Mouse (Mus musculus): ENCODE measurements at regions not wholly inside any gene's neighbourhood (a gene's known extent, or its start where the extent isn't known, plus 50 kb on each side); places are given as distances from the start of the nearest gene placed in this dataset.

- Histone ChIP-seq H3K4me1 (ENCODE audit: control insufficient read depth, insufficient read depth, low read length) (no peaks in the 10 kb centered on the region), H3K4me3 (ENCODE audit: low read length) (no peak overlapping the region), H3K9ac (ENCODE audit: low read depth, low read length) (no peak overlapping the region), H3K27ac (ENCODE audit: low read depth, low read length) (no peak overlapping the region), H3K27me3 (ENCODE audit: control insufficient read depth, insufficient read depth, low read length) (no peaks in the 10 kb centered on the region), H3K4me2 (replicated peaks; ENCODE audit: low read depth, low read length) (no peak overlapping the region), H3K36me3 (ENCODE audit: control insufficient read depth, insufficient read depth, low read length) (no peaks in the 10 kb centered on the region), H3K9me3 (ENCODE audit: control insufficient read depth, low read length) (no peaks in the 10 kb centered on the region)
- ATAC-seq (ENCODE audit: low FRiP score, low TSS enrichment) = no peak
- 87% methylated on average over 1 of the region's 1 CpGs for WGBS
Measured at GRCm38 (mm10) chr13:70979344-70979743, 137.7 kb upstream of the Adamts16 start.

- Histone ChIP-seq H3K4me1 (ENCODE audit: control insufficient read depth, insufficient read depth, low read length) (no peaks in the 10 kb centered on the region), H3K9ac (ENCODE audit: low read depth, low read length) (no peak overlapping the region), H3K27ac (ENCODE audit: low read depth, low read length) (no peak overlapping the region), H3K4me3 (ENCODE audit: low read length) (no peak overlapping the region), H3K9me3 (ENCODE audit: control insufficient read depth, low read length) (no peaks in the 10 kb centered on the region), H3K27me3 (ENCODE audit: control insufficient read depth, insufficient read depth, low read length) (no peaks in the 10 kb centered on the region), H3K36me3 (ENCODE audit: control insufficient read depth, insufficient read depth, low read length) (no peaks in the 10 kb centered on the region), H3K4me2 (replicated peaks; ENCODE audit: low read depth, low read length) (no peak overlapping the region)
- 95% methylated on average over 5 of the region's 5 CpGs for WGBS
- ATAC-seq (ENCODE audit: low FRiP score, low TSS enrichment) = no peak
Measured at GRCm38 (mm10) chr13:70978547-70979307, 137.1 kb upstream of the Adamts16 start.

GRCm38 (mm10) chr13:70969596-70969995, 128.0 kb upstream of the Adamts16 start:
- no peak overlapping the region for H3K9ac ChIP-seq (ENCODE audit: low read depth, low read length)
- no peaks in the 10 kb centered on the region for H3K4me1 ChIP-seq (ENCODE audit: control insufficient read depth, insufficient read depth, low read length)
- no peak overlapping the region for H3K4me3 ChIP-seq (ENCODE audit: low read length)
- no peaks in the 10 kb centered on the region for H3K36me3 ChIP-seq (ENCODE audit: control insufficient read depth, insufficient read depth, low read length)
- H3K9me3 ChIP-seq (ENCODE audit: control insufficient read depth, low read length) = no peaks in the 10 kb centered on the region
- H3K27me3 ChIP-seq (ENCODE audit: control insufficient read depth, insufficient read depth, low read length) = no peaks in the 10 kb centered on the region
- H3K4me2 ChIP-seq (replicated peaks; ENCODE audit: low read depth, low read length) = no peak overlapping the region
- no peak overlapping the region for H3K27ac ChIP-seq (ENCODE audit: low read depth, low read length)
- 46% methylated on average over 9 of the region's 9 CpGs for WGBS
- no peak for ATAC-seq (ENCODE audit: low FRiP score, low TSS enrichment)

- H3K4me1 ChIP-seq (ENCODE audit: control insufficient read depth, insufficient read depth, low read length) = no peaks in the 10 kb centered on the region
- no peak overlapping the region for H3K4me2 ChIP-seq (replicated peaks; ENCODE audit: low read depth, low read length)
- 0 out of 2 replicates have a peak overlapping the region, but pooled peaks have one; percentile 7 for H3K9ac ChIP-seq (ENCODE audit: low read depth, low read length)
- ATAC-seq (ENCODE audit: low FRiP score, low TSS enrichment) = no peak
- H3K36me3 ChIP-seq (ENCODE audit: control insufficient read depth, insufficient read depth, low read length) = no peaks in the 10 kb centered on the region
- H3K4me3 ChIP-seq (ENCODE audit: low read length) = no peak overlapping the region
- no peak overlapping the region for H3K27ac ChIP-seq (ENCODE audit: low read depth, low read length)
- H3K9me3 ChIP-seq (ENCODE audit: control insufficient read depth, low read length) = no peaks in the 10 kb centered on the region
- WGBS = 50% methylated on average over 3 of the region's 3 CpGs
- H3K27me3 ChIP-seq (ENCODE audit: control insufficient read depth, insufficient read depth, low read length) = no peaks in the 10 kb centered on the region
Measured at GRCm38 (mm10) chr13:70967781-70968180, 126.2 kb upstream of the Adamts16 start.

- H3K4me2 ChIP-seq (replicated peaks; ENCODE audit: low read depth, low read length) = no peak overlapping the region
- no peak overlapping the region for H3K9ac ChIP-seq (ENCODE audit: low read depth, low read length)
- no peak overlapping the region for H3K27ac ChIP-seq (ENCODE audit: low read depth, low read length)
- 79% methylated on average over 2 of the region's 2 CpGs for WGBS
- no peaks in the 10 kb centered on the region for H3K36me3 ChIP-seq (ENCODE audit: control insufficient read depth, insufficient read depth, low read length)
- H3K27me3 ChIP-seq (ENCODE audit: control insufficient read depth, insufficient read depth, low read length) = no peaks in the 10 kb centered on the region
- no peaks in the 10 kb centered on the region for H3K4me1 ChIP-seq (ENCODE audit: control insufficient read depth, insufficient read depth, low read length)
- ATAC-seq (ENCODE audit: low FRiP score, low TSS enrichment) = no peak
- H3K4me3 ChIP-seq (ENCODE audit: low read length) = no peak overlapping the region
- H3K9me3 ChIP-seq (ENCODE audit: control insufficient read depth, low read length) = no peaks in the 10 kb centered on the region
Measured at GRCm38 (mm10) chr13:70963384-70963783, 121.8 kb upstream of the Adamts16 start.

GRCm38 (mm10) chr13:70934309-70935037, 92.9 kb upstream of the Adamts16 start:
- no peak overlapping the region for H3K27ac ChIP-seq (ENCODE audit: low read depth, low read length)
- no peak overlapping the region for H3K4me2 ChIP-seq (replicated peaks; ENCODE audit: low read depth, low read length)
- no peak for ATAC-seq (ENCODE audit: low FRiP score, low TSS enrichment)
- no peaks in the 10 kb centered on the region for H3K27me3 ChIP-seq (ENCODE audit: control insufficient read depth, insufficient read depth, low read length)
- no peaks in the 10 kb centered on the region for H3K4me1 ChIP-seq (ENCODE audit: control insufficient read depth, insufficient read depth, low read length)
- H3K9me3 ChIP-seq (ENCODE audit: control insufficient read depth, low read length) = no peaks in the 10 kb centered on the region
- WGBS = 80% methylated on average over 7 of the region's 7 CpGs
- no peak overlapping the region for H3K4me3 ChIP-seq (ENCODE audit: low read length)
- H3K9ac ChIP-seq (ENCODE audit: low read depth, low read length) = no peak overlapping the region
- H3K36me3 ChIP-seq (ENCODE audit: control insufficient read depth, insufficient read depth, low read length) = no peaks in the 10 kb centered on the region

GRCm38 (mm10) chr13:70913834-70914233, 72.2 kb upstream of the Adamts16 start:
- no peak for ATAC-seq (ENCODE audit: low FRiP score, low TSS enrichment)
- H3K9ac ChIP-seq (ENCODE audit: low read depth, low read length) = no peak overlapping the region
- WGBS = 84% methylated on average over 1 of the region's 1 CpGs
- H3K4me2 ChIP-seq (replicated peaks; ENCODE audit: low read depth, low read length) = no peak overlapping the region
- no peaks in the 10 kb centered on the region for H3K27me3 ChIP-seq (ENCODE audit: control insufficient read depth, insufficient read depth, low read length)
- no peak overlapping the region for H3K4me3 ChIP-seq (ENCODE audit: low read length)
- H3K9me3 ChIP-seq (ENCODE audit: control insufficient read depth, low read length) = no peaks in the 10 kb centered on the region
- no peak overlapping the region for H3K27ac ChIP-seq (ENCODE audit: low read depth, low read length)
- H3K4me1 ChIP-seq (ENCODE audit: control insufficient read depth, insufficient read depth, low read length) = no peaks in the 10 kb centered on the region
- no peaks in the 10 kb centered on the region for H3K36me3 ChIP-seq (ENCODE audit: control insufficient read depth, insufficient read depth, low read length)

- Histone ChIP-seq H3K36me3 (ENCODE audit: control insufficient read depth, insufficient read depth, low read length) (no peaks in the 10 kb centered on the region), H3K27me3 (ENCODE audit: control insufficient read depth, insufficient read depth, low read length) (no peaks in the 10 kb centered on the region), H3K27ac (ENCODE audit: low read depth, low read length) (no peak overlapping the region), H3K4me3 (ENCODE audit: low read length) (no peak overlapping the region), H3K4me2 (replicated peaks; ENCODE audit: low read depth, low read length) (no peak overlapping the region), H3K9ac (ENCODE audit: low read depth, low read length) (no peak overlapping the region), H3K4me1 (ENCODE audit: control insufficient read depth, insufficient read depth, low read length) (no peaks in the 10 kb centered on the region), H3K9me3 (ENCODE audit: control insufficient read depth, low read length) (no peaks in the 10 kb centered on the region)
- ATAC-seq (ENCODE audit: low FRiP score, low TSS enrichment) = no peak
Measured at GRCm38 (mm10) chr13:70910934-70911333, 69.3 kb upstream of the Adamts16 start.

- Histone ChIP-seq H3K9me3 (ENCODE audit: control insufficient read depth, low read length) (no peaks in the 10 kb centered on the region), H3K27ac (ENCODE audit: low read depth, low read length) (no peak overlapping the region), H3K36me3 (ENCODE audit: control insufficient read depth, insufficient read depth, low read length) (no peaks in the 10 kb centered on the region), H3K27me3 (ENCODE audit: control insufficient read depth, insufficient read depth, low read length) (no peaks in the 10 kb centered on the region), H3K4me2 (replicated peaks; ENCODE audit: low read depth, low read length) (no peak overlapping the region), H3K4me1 (ENCODE audit: control insufficient read depth, insufficient read depth, low read length) (0 out of 2 replicates have a peak, but pooled peaks cover 2% of the 10 kb centered on the region), H3K9ac (ENCODE audit: low read depth, low read length) (no peak overlapping the region), H3K4me3 (ENCODE audit: low read length) (no peak overlapping the region)
- ATAC-seq (ENCODE audit: low FRiP score, low TSS enrichment) = no peak
Measured at GRCm38 (mm10) chr13:70904834-70905233, 63.2 kb upstream of the Adamts16 start.
